Mouse (Mus musculus) Patski (cell line): ENCODE results near the gene Myl3. TPM values are rescaled to one million over a fixed set of nuclear protein-coding genes. Genes with fewer than 3 reads are reported as not detected.

ENCODE experiments used
- ATAC-seq: fragments of 100-300 bp; one replicate; pipeline ENCODE4 v1.8.0; 2021
- CTCF ChIA-PET: fragments of 350-600 bp; sonication (Branson Sonifier 250); formaldehyde crosslinking; loops from one replicate; lab custom pipeline; 2022; ENCODE audit warnings: inconsistent platforms; lab: Charles Lee
- POLR2A ChIA-PET: fragments of 350-600 bp; sonication (Branson Sonifier 250); formaldehyde crosslinking; loops from one replicate; lab custom pipeline; 2022; ENCODE audit warnings: antibody characterized with exemption, inconsistent platforms; lab: Charles Lee
- DNase-seq: peaks from one replicate; pipeline ENCODE4 v3.0.0-alpha.2; 2011; ENCODE audit warnings: low read depth, low spot score
- H3K27me3 ChIP-seq: fragments of 371-371 bp; one replicate; pipeline ENCODE4 v1.5.1; 2021
- CTCF ChIP-seq: fragments of 100-300 bp; IDR thresholded peaks from one replicate; pipeline ENCODE4 v1.5.1; 2021
- in situ Hi-C: fragments of 300-500 bp; cut with MboI; formaldehyde crosslinking; loops from 3 replicates; pipeline ENCODE4 v1.11.1; 2018; ENCODE audit warnings: low pct_unique_long_range_greater_than_20kb, mixed read lengths
- polyA plus RNA-seq: library from polyadenylated mRNA; unstranded; gene quantifications from one replicate; pipeline ENCODE4 v1.2.3, GENCODE M21; 2021

Myl3 gene
- polyA plus RNA-seq, 1 experiment from 2014 or later, result 0.19 TPM

DNA sequence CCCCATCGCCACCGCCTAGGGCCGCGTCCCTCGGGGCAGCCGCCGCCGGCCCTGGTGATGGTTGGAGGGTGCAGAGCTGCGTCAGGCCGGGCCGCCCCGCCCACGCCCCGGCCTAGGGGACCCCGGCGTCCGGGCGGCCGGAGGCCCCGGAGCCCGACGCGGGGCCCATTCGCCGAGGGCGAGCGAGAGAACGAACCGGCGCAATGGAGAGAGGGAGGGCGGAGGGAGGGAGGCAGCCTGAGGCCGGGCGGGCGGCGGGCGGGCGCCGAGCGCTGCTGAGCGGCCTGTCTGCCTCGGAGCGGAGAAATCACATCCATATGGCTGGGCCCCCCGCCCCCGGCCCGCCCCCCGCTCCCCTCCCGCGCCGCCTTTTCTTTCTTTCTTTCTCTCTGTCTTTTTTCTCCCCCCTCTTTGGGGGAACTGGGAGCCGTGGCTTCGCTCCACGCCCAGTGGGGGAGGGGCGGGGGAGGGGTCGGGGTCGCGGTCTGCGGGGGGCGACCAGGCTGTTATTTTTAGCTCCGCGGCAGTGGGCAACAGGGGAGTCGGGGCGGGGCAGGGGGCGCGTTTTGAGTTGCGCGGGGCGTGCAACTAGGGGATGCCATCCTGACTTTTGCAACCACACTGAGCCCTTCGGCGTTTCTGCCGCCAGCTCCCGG is 762 bp downstream of the Myl3 start:
- ChIA-PET CTCF (no interaction called here), POLR2A (no interaction called here)
- no peak for ATAC-seq
- no peak for DNase-seq
- no peak for TF ChIP-seq CTCF
- in situ Hi-C loops, result no loop called here
- H3K27me3 ChIP-seq, result peaks cover 6% of the 10 kb centered on the region

GRCm38 (mm10) chr9:110742951-110743455 is 1.3 kb downstream of the Myl3 start:
- in situ Hi-C loops, result no loop called here
- ChIA-PET POLR2A (no interaction called here), CTCF (no interaction called here)
- no peak for DNase-seq
- no peak for TF ChIP-seq CTCF
- peaks cover 6% of the 10 kb centered on the region for H3K27me3 ChIP-seq
- peak; percentile 22 for ATAC-seq

DNA sequence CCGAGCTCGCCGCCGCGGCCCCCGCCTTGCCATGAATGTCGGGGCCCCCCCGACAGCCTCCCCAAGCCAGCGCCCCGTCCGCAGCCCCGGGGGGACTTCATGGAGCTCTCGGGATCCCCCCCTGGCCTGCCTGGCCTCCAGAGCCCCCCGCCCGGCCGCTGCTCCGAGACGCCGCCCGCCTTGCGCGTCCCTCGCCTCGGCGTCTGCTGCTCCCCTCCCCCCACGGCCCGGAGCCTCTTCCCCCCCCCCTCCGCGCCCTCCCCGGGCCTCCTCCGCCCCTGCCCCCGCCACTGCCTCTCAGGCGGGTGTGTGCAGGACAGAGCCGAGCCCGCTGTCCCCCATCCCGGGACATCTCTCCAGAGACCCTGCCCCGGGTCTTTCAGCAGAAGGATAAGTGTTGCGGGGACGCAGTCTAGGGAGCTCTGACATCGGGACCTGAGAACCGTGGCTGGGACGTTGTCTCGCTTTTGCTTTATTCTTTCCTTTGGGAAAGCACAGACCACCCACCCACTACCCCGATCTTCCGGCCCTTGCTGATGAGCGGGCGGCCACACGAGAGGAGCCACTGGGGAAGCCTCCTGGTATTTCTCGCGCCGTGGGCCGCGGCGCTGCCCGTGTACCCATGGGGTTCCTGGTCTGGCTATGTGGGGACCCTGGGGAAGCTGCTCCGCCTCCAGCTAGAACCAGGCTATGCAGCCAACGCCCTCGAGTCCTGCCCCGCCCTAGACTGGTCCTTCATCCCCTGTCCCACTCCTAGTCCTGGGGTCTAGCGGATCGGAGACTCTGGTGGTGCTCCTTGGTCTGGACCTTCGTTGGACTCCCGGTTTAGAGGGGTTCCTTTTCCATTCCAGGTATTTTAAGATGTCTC is 2.0 kb downstream of the Myl3 start:
- no peak for DNase-seq
- no peak for ATAC-seq
- ChIA-PET CTCF (interaction anchor here (1.1 to 1.5 kb wide), 3 partner anchors 11 to 38 kb away, joined by 3 to 6 read pairs (median 3); no protein-coding TSS in a partner anchor), POLR2A (no interaction called here)
- in situ Hi-C loops, result no loop called here
- no peak for TF ChIP-seq CTCF
- peaks cover 6% of the 10 kb centered on the region for H3K27me3 ChIP-seq

GRCm38 (mm10) chr9:110745752-110746151 is 4.1 kb downstream of the Myl3 start:
- DNase-seq (no peak), ATAC-seq (no peak)
- POLR2A ChIA-PET, result no interaction called here
- no peak for TF ChIP-seq CTCF
- in situ Hi-C loops, result no loop called here
- CTCF ChIA-PET, result interaction anchor here (0.8 to 2.7 kb wide), 4 partner anchors 13 to 36 kb away, joined by 3 to 10 read pairs (median 7); no protein-coding TSS in a partner anchor
- peaks cover 6% of the 10 kb centered on the region for H3K27me3 ChIP-seq

GRCm38 (mm10) chr9:110746238-110746637 is 4.6 kb downstream of the Myl3 start:
- peaks cover 5% of the 10 kb centered on the region for H3K27me3 ChIP-seq
- DNase-seq (no peak), ATAC-seq (no peak)
- in situ Hi-C loops, result no loop called here
- POLR2A ChIA-PET, result no interaction called here
- no peak for TF ChIP-seq CTCF
- CTCF ChIA-PET, result interaction anchor here (0.7 to 2.7 kb wide), 5 partner anchors 13 to 35 kb away, joined by 3 to 10 read pairs (median 5); no protein-coding TSS in a partner anchor

- CTCF ChIA-PET, result interaction anchor here (1.3 to 2.7 kb wide), 3 partner anchors 13 to 34 kb away, joined by 3 to 10 read pairs (median 3); no protein-coding TSS in a partner anchor
- no peak for TF ChIP-seq CTCF
Measured at GRCm38 (mm10) chr9:110746961-110747360, 5.3 kb downstream of the Myl3 start, which contains the start of gene Pth1r. Gene Pth1r, minus strand, starts transcription at chr9:110747145.

GRCm38 (mm10) chr9:110748451-110748850 is 6.8 kb downstream of the Myl3 start:
- in situ Hi-C loops, result no loop called here
- DNase-seq (no peak), ATAC-seq (peak; percentile 53)
- CTCF ChIA-PET, result interaction anchor here (1.5 to 1.8 kb wide), 3 partner anchors 11 to 31 kb away, joined by 5 to 6 read pairs (median 5); no protein-coding TSS in a partner anchor
- POLR2A ChIA-PET, result interaction anchor here (1.2 to 1.5 kb wide), 2 partner anchors 24 to 132 kb away, joined by 3 to 4 read pairs; partner anchors contain the start of genes Als2cl and Tmie
- H3K27me3 ChIP-seq, result no peaks in the 10 kb centered on the region
- TF ChIP-seq CTCF, result no peak

More at GRCm38 (mm10) chr9:110746961-110747360, 5.3 kb downstream of the Myl3 start, which contains the start of gene Pth1r:
- POLR2A ChIA-PET, result no interaction called here
- in situ Hi-C loops, result no loop called here
- ATAC-seq (no peak), DNase-seq (no peak)
- H3K27me3 ChIP-seq, result no peaks in the 10 kb centered on the region

- DNase-seq, result no peak
- ChIA-PET POLR2A (interaction anchor here (0.9 kb wide), 1 partner anchor 10 kb away, joined by 3 read pairs; no protein-coding TSS in a partner anchor), CTCF (interaction anchor here (1.3 to 1.4 kb wide), 2 partner anchors 10 to 26 kb away, joined by 3 read pairs; no protein-coding TSS in a partner anchor)
- H3K27me3 ChIP-seq, result no peaks in the 10 kb centered on the region
- TF ChIP-seq CTCF, result no peak
- in situ Hi-C loops, result no loop called here
- ATAC-seq, result no peak
Measured at GRCm38 (mm10) chr9:110750404-110751187, 8.9 kb downstream of the Myl3 start.

- in situ Hi-C loops, result no loop called here
- no peaks in the 10 kb centered on the region for H3K27me3 ChIP-seq
- TF ChIP-seq CTCF, result no peak
- ATAC-seq (no peak), DNase-seq (no peak)
- CTCF ChIA-PET, result interaction anchor here (1.0 to 1.4 kb wide), 3 partner anchors 9 to 27 kb away, joined by 3 read pairs; no protein-coding TSS in a partner anchor
- POLR2A ChIA-PET, result no interaction called here
Measured at GRCm38 (mm10) chr9:110751412-110751811, 9.8 kb downstream of the Myl3 start.
